In genomic region chr12:84316006-84316405, GRCm38 (mm10) we compare ENCODE assay signal across 8 mouse cellular contexts. TPM values are rescaled to one million over a fixed set of nuclear protein-coding genes. Genes with fewer than 3 reads are reported as not detected.
DNase-seq lines count a peak whose midpoint lies in the region; ATAC-seq and TF ChIP-seq lines count a peak whose summit lies in the region.

No protein-coding gene starts in this region.

- peak overlapping the region; percentile 99 for H3K4me3 ChIP-seq in kidney, embryonic 16.5 days (ENCODE audit: low read length)
- peak overlapping the region; percentile 98 for H3K4me3 ChIP-seq in limb, embryonic 12.5 days (replicated peaks)
- peak overlapping the region; percentile 97 for H3K4me3 ChIP-seq in neural tube, embryonic 15.5 days (replicated peaks)
- H3K4me3 ChIP-seq in thymus, adult 2 months (ENCODE audit: control insufficient read depth, insufficient read depth, low read length): no peak overlapping the region

- H3K4me1 ChIP-seq in kidney, embryonic 16.5 days (ENCODE audit: insufficient read depth, low read length): peaks cover 14% of the 10 kb centered on the region
- H3K4me1 ChIP-seq in limb, embryonic 12.5 days (replicated peaks): peaks cover 18% of the 10 kb centered on the region
- H3K4me1 ChIP-seq in neural tube, embryonic 15.5 days: peaks cover 27% of the 10 kb centered on the region
- H3K4me1 ChIP-seq in thymus, adult 2 months (replicated peaks; ENCODE audit: control insufficient read depth, insufficient read depth, low read length): peaks cover 5% of the 10 kb centered on the region

- no peak for DNase-seq in kidney, adult 18-20 months
- DNase-seq in thymus, adult 2 months: no peak
- no peak for DNase-seq in adrenal gland, adult 8-10 months
- no peak for DNase-seq in cerebellum, adult 8-10 months

- ATAC-seq in kidney, embryonic 16.5 days (ENCODE audit: low FRiP score, low TSS enrichment): no peak
- ATAC-seq in erythroid progenitor cell, adult 5-6 weeks (replicated peaks; ENCODE audit: low FRiP score, poor library complexity, severe bottlenecking): peak; percentile 9; the same call in 1 of the 2 replicates
- 0 out of 2 replicates have a peak, but pooled peaks have one; percentile 6 for ATAC-seq in limb, embryonic 12.5 days (ENCODE audit: insufficient number of reproducible peaks, insufficient read depth, low FRiP score, low TSS enrichment, low read depth)
- no peak for ATAC-seq in neural tube, embryonic 15.5 days (ENCODE audit: low FRiP score)

- TF ChIP-seq POLR2A in thymus, adult 2 months (IDR thresholded peaks at IDR 0.05; ENCODE audit: control insufficient read depth, extremely low read depth, insufficient read depth, low read length, poor library complexity): no peak

- peak overlapping the region; percentile 97 for H3K9ac ChIP-seq in kidney, embryonic 16.5 days (replicated peaks; ENCODE audit: low read length)
- H3K9ac ChIP-seq in limb, embryonic 12.5 days (replicated peaks): peak overlapping the region; percentile 93
- peak overlapping the region; percentile 92 for H3K9ac ChIP-seq in neural tube, embryonic 15.5 days (replicated peaks)

- peak overlapping the region; percentile 98 for H3K27ac ChIP-seq in kidney, embryonic 16.5 days (ENCODE audit: low read length)
- H3K27ac ChIP-seq in limb, embryonic 12.5 days: peak overlapping the region; percentile 96; the same call in 1 of the 2 replicates
- peak overlapping the region; percentile 95 for H3K27ac ChIP-seq in neural tube, embryonic 15.5 days (replicated peaks)
- no peak overlapping the region; the same call in 1 of the 2 replicates for H3K27ac ChIP-seq in thymus, adult 2 months (ENCODE audit: control insufficient read depth, insufficient read depth, low read length)

- H3K36me3 ChIP-seq in kidney, embryonic 16.5 days (ENCODE audit: insufficient read depth, low read length): no peaks in the 10 kb centered on the region
- H3K36me3 ChIP-seq in limb, embryonic 12.5 days: peaks cover 4% of the 10 kb centered on the region; the same call in 1 of the 2 replicates
- H3K36me3 ChIP-seq in neural tube, embryonic 15.5 days: no peaks in the 10 kb centered on the region
- H3K36me3 ChIP-seq in thymus, adult 2 months (ENCODE audit: control insufficient read depth, insufficient read depth, low read length): no peaks in the 10 kb centered on the region

- no peaks in the 10 kb centered on the region for H3K27me3 ChIP-seq in kidney, embryonic 16.5 days (ENCODE audit: insufficient read depth, low read length)
- H3K27me3 ChIP-seq in limb, embryonic 12.5 days: no peaks in the 10 kb centered on the region
- H3K27me3 ChIP-seq in neural tube, embryonic 15.5 days (replicated peaks): no peaks in the 10 kb centered on the region
- H3K27me3 ChIP-seq in thymus, adult 2 months (ENCODE audit: control insufficient read depth, insufficient read depth, low read length): no peaks in the 10 kb centered on the region

- TF ChIP-seq CTCF in thymus, adult 2 months (IDR thresholded peaks at IDR 0.05; ENCODE audit: borderline replicate concordance, control insufficient read depth, extremely low read depth, insufficient read depth, low read length, poor library complexity): no peak

- H3K9me3 ChIP-seq in kidney, embryonic 16.5 days (ENCODE audit: low read length): no peaks in the 10 kb centered on the region
- H3K9me3 ChIP-seq in limb, embryonic 12.5 days: no peaks in the 10 kb centered on the region
- no peaks in the 10 kb centered on the region for H3K9me3 ChIP-seq in neural tube, embryonic 15.5 days (replicated peaks)

- WGBS in kidney, embryonic 16.5 days: 34% methylated on average over 7 of the region's 7 CpGs
- 49% methylated on average over 7 of the region's 7 CpGs for WGBS in limb, embryonic 12.5 days
- 46% methylated on average over 7 of the region's 7 CpGs for WGBS in neural tube, embryonic 15.5 days
- 63% methylated on average over 7 of the region's 7 CpGs for WGBS in thymus, adult 2 months

- H3K4me2 ChIP-seq in kidney, embryonic 16.5 days (replicated peaks; ENCODE audit: low read depth, low read length): peak overlapping the region; percentile 83
- H3K4me2 ChIP-seq in limb, embryonic 12.5 days: peak overlapping the region; percentile 82
- peak overlapping the region; percentile 88 for H3K4me2 ChIP-seq in neural tube, embryonic 15.5 days

RNA-seq across cellular contexts. Expression of gene Zfp410, which starts 0.6 kb away (rescaled TPM):
- 85.5 and 93.7 TPM in 2 replicates for polyA plus RNA-seq in kidney, embryonic 16.5 days (2015; fragmentation: Nextera tagmentation; extraction: Ambion mirVana)
- total RNA-seq in erythroid progenitor cell, adult 5-6 weeks (2015; ENCODE audit: low replicate concordance): 54.1 and 72.5 TPM in 2 replicates
- 63.2 and 85.4 TPM in 2 replicates for total RNA-seq in erythroid progenitor cell, adult 5-6 weeks (2017; ENCODE audit: low replicate concordance)
- 109 and 114 TPM in 2 replicates for polyA plus RNA-seq in limb, embryonic 12.5 days (2016; fragmentation: Nextera tagmentation; extraction: Ambion mirVana)
- polyA plus RNA-seq in neural tube, embryonic 15.5 days (2015; fragmentation: Nextera tagmentation; extraction: Ambion mirVana): 60.6 and 61.2 TPM in 2 replicates
- polyA plus RNA-seq in thymus, adult 2 months (2012; rRNA removed): 59.1 and 59.5 TPM in 2 replicates
- 10 to 100 TPM; 30.6 to 50.0 (median 36.0) TPM for total RNA-seq in adrenal gland, adult 8-10 months (2022)

RNA-seq across cellular contexts. Expression of gene Ptgr2, which starts 31.0 kb away (rescaled TPM):
- polyA plus RNA-seq in kidney, embryonic 16.5 days (2015; fragmentation: Nextera tagmentation; extraction: Ambion mirVana): 32.5 and 34.8 TPM in 2 replicates
- total RNA-seq in erythroid progenitor cell, adult 5-6 weeks (2015; ENCODE audit: low replicate concordance): 8.4 and 12.6 TPM in 2 replicates
- 29.3 and 32.6 TPM in 2 replicates for total RNA-seq in erythroid progenitor cell, adult 5-6 weeks (2017; ENCODE audit: low replicate concordance)
- 13.2 and 13.4 TPM in 2 replicates for polyA plus RNA-seq in limb, embryonic 12.5 days (2016; fragmentation: Nextera tagmentation; extraction: Ambion mirVana)
- 15.8 and 18.2 TPM in 2 replicates for polyA plus RNA-seq in neural tube, embryonic 15.5 days (2015; fragmentation: Nextera tagmentation; extraction: Ambion mirVana)
- polyA plus RNA-seq in thymus, adult 2 months (2012; rRNA removed): 7.4 and 8.1 TPM in 2 replicates
- total RNA-seq in adrenal gland, adult 8-10 months (2022): 10 to 100 TPM; 58.2 to 83.0 (median 73.1) TPM

RNA-seq across cellular contexts. Expression of gene Coq6, which starts 45.5 kb away (rescaled TPM):
- 54.3 and 56.0 TPM in 2 replicates for polyA plus RNA-seq in kidney, embryonic 16.5 days (2015; fragmentation: Nextera tagmentation; extraction: Ambion mirVana)
- total RNA-seq in erythroid progenitor cell, adult 5-6 weeks (2015; ENCODE audit: low replicate concordance): 17.2 and 19.5 TPM in 2 replicates
- 5.6 and 14.4 TPM in 2 replicates for total RNA-seq in erythroid progenitor cell, adult 5-6 weeks (2017; ENCODE audit: low replicate concordance)
- polyA plus RNA-seq in limb, embryonic 12.5 days (2016; fragmentation: Nextera tagmentation; extraction: Ambion mirVana): 44.5 and 47.7 TPM in 2 replicates
- polyA plus RNA-seq in neural tube, embryonic 15.5 days (2015; fragmentation: Nextera tagmentation; extraction: Ambion mirVana): 43.5 and 44.1 TPM in 2 replicates
- polyA plus RNA-seq in thymus, adult 2 months (2012; rRNA removed): 63.3 and 70.5 TPM in 2 replicates
- total RNA-seq in adrenal gland, adult 8-10 months (2022): 10 to 100 TPM; 35.6 to 54.7 (median 43.9) TPM

RNA-seq across cellular contexts. Expression of gene Fam161b, which starts 45.6 kb away (rescaled TPM):
- polyA plus RNA-seq in kidney, embryonic 16.5 days (2015; fragmentation: Nextera tagmentation; extraction: Ambion mirVana): 4.0 and 4.6 TPM in 2 replicates
- 2.9 TPM in 1 of 2 replicates, not detected in the other for total RNA-seq in erythroid progenitor cell, adult 5-6 weeks (2015; ENCODE audit: low replicate concordance)
- 3.6 and 3.7 TPM in 2 replicates for total RNA-seq in erythroid progenitor cell, adult 5-6 weeks (2017; ENCODE audit: low replicate concordance)
- polyA plus RNA-seq in limb, embryonic 12.5 days (2016; fragmentation: Nextera tagmentation; extraction: Ambion mirVana): 4.0 and 5.0 TPM in 2 replicates
- polyA plus RNA-seq in neural tube, embryonic 15.5 days (2015; fragmentation: Nextera tagmentation; extraction: Ambion mirVana): 16.0 and 16.8 TPM in 2 replicates
- 0.94 and 1.2 TPM in 2 replicates for polyA plus RNA-seq in thymus, adult 2 months (2012; rRNA removed)
- 1 to 10 TPM; 2.3 to 3.9 (median 3.3) TPM for total RNA-seq in adrenal gland, adult 8-10 months (2022)

Comparison
In these comparisons a context has a peak if more than half of its experiments do, and no peak if none do; other contexts are left out.
1. ATAC-seq: peak in erythroid progenitor cell, adult 5-6 weeks (single experiment) and limb, embryonic 12.5 days (single experiment); none in kidney, embryonic 16.5 days (single experiment) and neural tube, embryonic 15.5 days (single experiment).
2. Peak in every context shown above with its lines, with median percentiles within 50 percentile points of each other: H3K4me2 ChIP-seq and H3K9ac ChIP-seq.